Mouse (Mus musculus): Measurements from ENCODE around the gene Cdca7l. TPM values are rescaled to one million over a fixed set of nuclear protein-coding genes. Genes with fewer than 3 reads are reported as not detected.

Cdca7l gene
- polyA plus RNA-seq, 1 experiment from 2014 or later: 6.7 TPM

- Histone ChIP-seq H3K4me2 (replicated peaks; ENCODE audit: low read depth, low read length) (no peak overlapping the region), H3K9me3 (ENCODE audit: low read length) (no peaks in the 10 kb centered on the region), H3K36me3 (ENCODE audit: insufficient read depth, low read length) (no peaks in the 10 kb centered on the region), H3K27ac (ENCODE audit: low read length) (no peak overlapping the region), H3K9ac (replicated peaks; ENCODE audit: low read depth) (no peak overlapping the region), H3K4me3 (ENCODE audit: low read depth, low read length) (no peak overlapping the region), H3K4me1 (ENCODE audit: insufficient read depth, low read depth, low read length) (no peaks in the 10 kb centered on the region), H3K27me3 (replicated peaks; ENCODE audit: insufficient read depth, low read length) (no peaks in the 10 kb centered on the region)
- no peak for DNase-seq (ENCODE audit: low spot score)
- 78% methylated on average over 1 of the region's 1 CpGs for WGBS
- no peak for ATAC-seq
- TF ChIP-seq CTCF (IDR thresholded peaks at IDR 0.05) (no peak), EP300 (IDR thresholded peaks at IDR 0.05) (no peak)
These were observed 17.3 kb downstream of the Cdca7l start for GRCm38 (mm10) chr12:117821394-117821793.

- H3K27ac ChIP-seq (ENCODE audit: low read length): no peak overlapping the region
- ATAC-seq (peak; percentile 72), DNase-seq (ENCODE audit: low spot score) (peak; percentile 90)
- TF ChIP-seq EP300 (IDR thresholded peaks at IDR 0.05) (peak; percentile 86), CTCF (IDR thresholded peaks at IDR 0.05) (no peak)
- H3K9ac ChIP-seq (replicated peaks; ENCODE audit: low read depth): no peak overlapping the region
- H3K27me3 ChIP-seq (replicated peaks; ENCODE audit: insufficient read depth, low read length): no peaks in the 10 kb centered on the region
- no peaks in the 10 kb centered on the region for H3K36me3 ChIP-seq (ENCODE audit: insufficient read depth, low read length)
- H3K9me3 ChIP-seq (ENCODE audit: low read length): no peaks in the 10 kb centered on the region
- H3K4me3 ChIP-seq (ENCODE audit: low read depth, low read length): no peak overlapping the region
- WGBS: 23% methylated on average over 3 of the region's 3 CpGs
- H3K4me1 ChIP-seq (ENCODE audit: insufficient read depth, low read depth, low read length): peaks cover 4% of the 10 kb centered on the region; the same call in 1 of the 2 replicates
- H3K4me2 ChIP-seq (replicated peaks; ENCODE audit: low read depth, low read length): no peak overlapping the region
These were observed 24.3 kb downstream of the Cdca7l start for GRCm38 (mm10) chr12:117828350-117828749.

GRCm38 (mm10) chr12:117831351-117831961 lies 27.4 kb downstream of the Cdca7l start:
- peak; percentile 31 for DNase-seq (ENCODE audit: low spot score)
- no peak for TF ChIP-seq EP300 (IDR thresholded peaks at IDR 0.05)
- no peak for TF ChIP-seq CTCF (IDR thresholded peaks at IDR 0.05)
- no peak overlapping the region for H3K4me3 ChIP-seq (ENCODE audit: low read depth, low read length)
- no peaks in the 10 kb centered on the region for H3K27me3 ChIP-seq (replicated peaks; ENCODE audit: insufficient read depth, low read length)
- no peak overlapping the region for H3K27ac ChIP-seq (ENCODE audit: low read length)
- WGBS: 40% methylated on average over 8 of the region's 8 CpGs
- no peaks in the 10 kb centered on the region for H3K36me3 ChIP-seq (ENCODE audit: insufficient read depth, low read length)
- H3K4me1 ChIP-seq (ENCODE audit: insufficient read depth, low read depth, low read length): peaks cover 4% of the 10 kb centered on the region; the same call in 1 of the 2 replicates
- H3K9me3 ChIP-seq (ENCODE audit: low read length): no peaks in the 10 kb centered on the region
- H3K4me2 ChIP-seq (replicated peaks; ENCODE audit: low read depth, low read length): no peak overlapping the region
- ATAC-seq: no peak; the same call in 1 of the 2 replicates
- H3K9ac ChIP-seq (replicated peaks; ENCODE audit: low read depth): no peak overlapping the region

GRCm38 (mm10) chr12:117832190-117832589 lies 28.1 kb downstream of the Cdca7l start:
- Histone ChIP-seq H3K27ac (ENCODE audit: low read length) (no peak overlapping the region), H3K9me3 (ENCODE audit: low read length) (no peaks in the 10 kb centered on the region), H3K4me2 (replicated peaks; ENCODE audit: low read depth, low read length) (no peak overlapping the region), H3K27me3 (replicated peaks; ENCODE audit: insufficient read depth, low read length) (no peaks in the 10 kb centered on the region), H3K4me3 (ENCODE audit: low read depth, low read length) (no peak overlapping the region), H3K4me1 (ENCODE audit: insufficient read depth, low read depth, low read length) (peaks cover 4% of the 10 kb centered on the region; the same call in 1 of the 2 replicates), H3K9ac (replicated peaks; ENCODE audit: low read depth) (no peak overlapping the region), H3K36me3 (ENCODE audit: insufficient read depth, low read length) (no peaks in the 10 kb centered on the region)
- no peak for TF ChIP-seq EP300 (IDR thresholded peaks at IDR 0.05)
- TF ChIP-seq CTCF (IDR thresholded peaks at IDR 0.05): no peak
- DNase-seq (ENCODE audit: low spot score): no peak
- 40% methylated on average over 5 of the region's 5 CpGs for WGBS
- ATAC-seq: no peak

GRCm38 (mm10) chr12:117834652-117835051 lies 30.6 kb downstream of the Cdca7l start:
- no peak overlapping the region for H3K9ac ChIP-seq (replicated peaks; ENCODE audit: low read depth)
- TF ChIP-seq EP300 (IDR thresholded peaks at IDR 0.05): no peak
- TF ChIP-seq CTCF (IDR thresholded peaks at IDR 0.05): no peak
- no peak for ATAC-seq
- H3K4me1 ChIP-seq (ENCODE audit: insufficient read depth, low read depth, low read length): no peaks in the 10 kb centered on the region
- no peak overlapping the region for H3K4me2 ChIP-seq (replicated peaks; ENCODE audit: low read depth, low read length)
- WGBS: 84% methylated on average over 2 of the region's 2 CpGs
- no peaks in the 10 kb centered on the region for H3K9me3 ChIP-seq (ENCODE audit: low read length)
- H3K27me3 ChIP-seq (replicated peaks; ENCODE audit: insufficient read depth, low read length): no peaks in the 10 kb centered on the region
- no peak overlapping the region for H3K27ac ChIP-seq (ENCODE audit: low read length)
- DNase-seq (ENCODE audit: low spot score): no peak
- no peaks in the 10 kb centered on the region for H3K36me3 ChIP-seq (ENCODE audit: insufficient read depth, low read length)
- H3K4me3 ChIP-seq (ENCODE audit: low read depth, low read length): no peak overlapping the region

GRCm38 (mm10) chr12:117835371-117835770 lies 31.3 kb downstream of the Cdca7l start:
- ATAC-seq: no peak
- no peak for DNase-seq (ENCODE audit: low spot score)

More at GRCm38 (mm10) chr12:117835371-117835770, 31.3 kb downstream of the Cdca7l start:
- Histone ChIP-seq H3K36me3 (ENCODE audit: insufficient read depth, low read length) (no peaks in the 10 kb centered on the region), H3K9ac (replicated peaks; ENCODE audit: low read depth) (no peak overlapping the region), H3K4me3 (ENCODE audit: low read depth, low read length) (no peak overlapping the region), H3K27ac (ENCODE audit: low read length) (no peak overlapping the region), H3K4me2 (replicated peaks; ENCODE audit: low read depth, low read length) (no peak overlapping the region), H3K4me1 (ENCODE audit: insufficient read depth, low read depth, low read length) (no peaks in the 10 kb centered on the region), H3K9me3 (ENCODE audit: low read length) (no peaks in the 10 kb centered on the region), H3K27me3 (replicated peaks; ENCODE audit: insufficient read depth, low read length) (no peaks in the 10 kb centered on the region)
- TF ChIP-seq EP300 (IDR thresholded peaks at IDR 0.05) (no peak), CTCF (IDR thresholded peaks at IDR 0.05) (no peak)
- 16% methylated on average over 10 of the region's 10 CpGs for WGBS
